In genomic region chr11:119745333-119745732, GRCm38 (mm10) we compare ENCODE assay signal across 15 mouse cellular contexts.
A peak's percentile ranks its signal among the peaks of the same experiment; 100 is the strongest.
DNase-seq lines count a peak whose midpoint lies in the region; ATAC-seq and TF ChIP-seq lines count a peak whose summit lies in the region.
"Had no signal": no experiment of that assay in that cellular context is flagged by ENCODE, and none has a peak within 500 bp of the region (broad histone marks: within the 10 kb centered on the region; RNA-seq: fewer than 3 reads in every experiment).

No protein-coding gene starts in this region.

- H3K27me3 ChIP-seq in forebrain, embryonic 13.5 days: no peaks in the 10 kb centered on the region
- no peaks in the 10 kb centered on the region for H3K27me3 ChIP-seq in forebrain, postnatal 0 days (ENCODE audit: insufficient read depth, low read length)
- H3K27me3 ChIP-seq in hindbrain, embryonic 16.5 days (replicated peaks; ENCODE audit: control insufficient read depth, insufficient read depth, low read length): no peaks in the 10 kb centered on the region
- no peaks in the 10 kb centered on the region for H3K27me3 ChIP-seq in neural tube, embryonic 13.5 days
- no peaks in the 10 kb centered on the region for H3K27me3 ChIP-seq in stomach, postnatal 0 days (ENCODE audit: control insufficient read depth, insufficient read depth, low read length)
- H3K27me3 ChIP-seq: kidney, embryonic 15.5 days had no signal

- ATAC-seq in forebrain, embryonic 13.5 days: no peak
- no peak for ATAC-seq in forebrain, postnatal 0 days
- ATAC-seq in hindbrain, embryonic 16.5 days: peak; percentile 59; the same call in 1 of the 2 replicates
- peak; percentile 75 for ATAC-seq in neural tube, embryonic 13.5 days (ENCODE audit: low read depth)
- no peak for ATAC-seq in stomach, postnatal 0 days (ENCODE audit: low FRiP score, low TSS enrichment)
- ATAC-seq: inflammation-experienced regulatory T-cells, adult 6 months had no signal

- DNase-seq in forebrain, postnatal 0 days: no peak
- DNase-seq in brain, embryonic 14.5 days (ENCODE audit: low read depth): peak; percentile 84
- no peak for DNase-seq in stomach, postnatal 0 days (ENCODE audit: low spot score)
- no peak for DNase-seq in adrenal gland, adult 18-20 months (ENCODE audit: low spot score in 2 of 2)
- DNase-seq: gastrocnemius, adult 2 months; heart, adult 2 months; lung, postnatal 36 days; right cerebral cortex, postnatal 25 days; thymus, postnatal 36 days had no signal

- H3K9me3 ChIP-seq in forebrain, embryonic 13.5 days (replicated peaks): no peaks in the 10 kb centered on the region
- H3K9me3 ChIP-seq in forebrain, postnatal 0 days (ENCODE audit: low read length): no peaks in the 10 kb centered on the region
- no peaks in the 10 kb centered on the region for H3K9me3 ChIP-seq in hindbrain, embryonic 16.5 days (ENCODE audit: control insufficient read depth, low read length)
- H3K9me3 ChIP-seq in neural tube, embryonic 13.5 days: no peaks in the 10 kb centered on the region
- H3K9me3 ChIP-seq in stomach, postnatal 0 days (ENCODE audit: control insufficient read depth, low read length): no peaks in the 10 kb centered on the region
- H3K9me3 ChIP-seq: kidney, embryonic 15.5 days; limb, embryonic 13.5 days had no signal

- no peak for TF ChIP-seq CTCF in forebrain, postnatal 0 days (IDR thresholded peaks at IDR 0.05; ENCODE audit: low read depth)
- no peak for TF ChIP-seq CTCF in brain, embryonic 14.5 days (IDR thresholded peaks at IDR 0.05; ENCODE audit: borderline replicate concordance, extremely low read depth, insufficient read depth, insufficient read length)
- TF ChIP-seq CTCF in stomach, postnatal 0 days (IDR thresholded peaks at IDR 0.05; ENCODE audit: low read depth): no peak

- H3K9ac ChIP-seq in forebrain, embryonic 13.5 days: no peak overlapping the region
- H3K9ac ChIP-seq in forebrain, postnatal 0 days: no peak overlapping the region
- no peak overlapping the region for H3K9ac ChIP-seq in hindbrain, embryonic 16.5 days (ENCODE audit: low read depth, low read length)
- no peak overlapping the region for H3K9ac ChIP-seq in neural tube, embryonic 13.5 days
- H3K9ac ChIP-seq in stomach, postnatal 0 days (ENCODE audit: low read length): no peak overlapping the region
- H3K9ac ChIP-seq: kidney, embryonic 15.5 days; limb, embryonic 13.5 days had no signal

- 45% methylated on average over 7 of the region's 7 CpGs for WGBS in forebrain, embryonic 13.5 days
- WGBS in forebrain, postnatal 0 days: 35% methylated on average over 7 of the region's 7 CpGs
- WGBS in hindbrain, embryonic 16.5 days: 45% methylated on average over 7 of the region's 7 CpGs
- 33% methylated on average over 7 of the region's 7 CpGs for WGBS in neural tube, embryonic 13.5 days
- 82% methylated on average over 7 of the region's 7 CpGs for WGBS in stomach, postnatal 0 days

- TF ChIP-seq POLR2A in brain, embryonic 14.5 days (IDR thresholded peaks at IDR 0.05; ENCODE audit: borderline replicate concordance, extremely low read depth, insufficient read depth, insufficient read length, poor library complexity, severe bottlenecking): no peak

- peak overlapping the region; percentile 54 for H3K27ac ChIP-seq in forebrain, embryonic 13.5 days
- no peak overlapping the region for H3K27ac ChIP-seq in forebrain, postnatal 0 days (ENCODE audit: low read depth, low read length)
- no peak overlapping the region for H3K27ac ChIP-seq in hindbrain, embryonic 16.5 days (ENCODE audit: low read depth, low read length)
- peak overlapping the region; percentile 85 for H3K27ac ChIP-seq in neural tube, embryonic 13.5 days (replicated peaks)
- no peak overlapping the region for H3K27ac ChIP-seq in stomach, postnatal 0 days (replicated peaks)
- H3K27ac ChIP-seq: gastrocnemius, adult 2 months; heart, adult 2 months; kidney, embryonic 15.5 days; limb, embryonic 13.5 days had no signal

- no peaks in the 10 kb centered on the region for H3K36me3 ChIP-seq in forebrain, embryonic 13.5 days (ENCODE audit: poor library complexity, severe bottlenecking)
- H3K36me3 ChIP-seq in forebrain, postnatal 0 days (ENCODE audit: insufficient read depth): no peaks in the 10 kb centered on the region
- no peaks in the 10 kb centered on the region for H3K36me3 ChIP-seq in hindbrain, embryonic 16.5 days (ENCODE audit: control insufficient read depth, insufficient read depth, low read length)
- no peaks in the 10 kb centered on the region for H3K36me3 ChIP-seq in neural tube, embryonic 13.5 days
- H3K36me3 ChIP-seq in stomach, postnatal 0 days (ENCODE audit: control insufficient read depth, insufficient read depth, low read length): no peaks in the 10 kb centered on the region
- H3K36me3 ChIP-seq: kidney, embryonic 15.5 days; limb, embryonic 13.5 days had no signal

- H3K4me2 ChIP-seq in forebrain, embryonic 13.5 days: no peak overlapping the region
- no peak overlapping the region for H3K4me2 ChIP-seq in forebrain, postnatal 0 days (ENCODE audit: low read depth)
- no peak overlapping the region for H3K4me2 ChIP-seq in hindbrain, embryonic 16.5 days (ENCODE audit: low read length)
- H3K4me2 ChIP-seq in neural tube, embryonic 13.5 days: no peak overlapping the region
- H3K4me2 ChIP-seq in stomach, postnatal 0 days (replicated peaks; ENCODE audit: low read depth): no peak overlapping the region
- H3K4me2 ChIP-seq: kidney, embryonic 15.5 days; limb, embryonic 13.5 days had no signal

- H3K4me1 ChIP-seq in forebrain, embryonic 13.5 days: peaks cover 27% of the 10 kb centered on the region
- H3K4me1 ChIP-seq in forebrain, postnatal 0 days (ENCODE audit: insufficient read depth): no peaks in the 10 kb centered on the region; the same call in 1 of the 2 replicates
- H3K4me1 ChIP-seq in hindbrain, embryonic 16.5 days (ENCODE audit: control insufficient read depth, insufficient read depth, low read depth, low read length): peaks cover 17% of the 10 kb centered on the region
- H3K4me1 ChIP-seq in neural tube, embryonic 13.5 days (replicated peaks): peaks cover 58% of the 10 kb centered on the region
- H3K4me1 ChIP-seq in stomach, postnatal 0 days (replicated peaks; ENCODE audit: control insufficient read depth, insufficient read depth): no peaks in the 10 kb centered on the region
- H3K4me1 ChIP-seq: kidney, embryonic 15.5 days had no signal

- H3K4me3 ChIP-seq in forebrain, embryonic 13.5 days: no peak overlapping the region
- no peak overlapping the region for H3K4me3 ChIP-seq in forebrain, postnatal 0 days (ENCODE audit: low read depth, low read length)
- H3K4me3 ChIP-seq in hindbrain, embryonic 16.5 days (ENCODE audit: low read length): no peak overlapping the region
- no peak overlapping the region for H3K4me3 ChIP-seq in neural tube, embryonic 13.5 days
- no peak overlapping the region for H3K4me3 ChIP-seq in stomach, postnatal 0 days (ENCODE audit: low read depth, low read length)
- H3K4me3 ChIP-seq: gastrocnemius, adult 2 months; heart, adult 2 months; kidney, embryonic 15.5 days; limb, embryonic 13.5 days had no signal

- TF ChIP-seq EP300 in stomach, postnatal 0 days (optimal IDR thresholded peaks at IDR 0.05): no peak

Comparison
In these comparisons a context has a peak if more than half of its experiments do, and no peak if none do; other contexts are left out.
1. H3K27ac ChIP-seq: peak in forebrain, embryonic 13.5 days (single experiment) and neural tube, embryonic 13.5 days (single experiment); none in forebrain, postnatal 0 days (single experiment), hindbrain, embryonic 16.5 days (single experiment) and stomach, postnatal 0 days (single experiment).
2. ATAC-seq: peak in hindbrain, embryonic 16.5 days (single experiment) and neural tube, embryonic 13.5 days (single experiment); none in forebrain, embryonic 13.5 days (single experiment), forebrain, postnatal 0 days (single experiment) and stomach, postnatal 0 days (single experiment).